Mouse (Mus musculus) large intestine, adult 2 months (tissue): ENCODE data around the gene Pde1c. TPM values are rescaled to one million over a fixed set of nuclear protein-coding genes. Genes with fewer than 3 reads are reported as not detected.

Experiments used
- polyA plus RNA-seq: library from polyadenylated mRNA; depleted of rRNA; stranded (reverse); fragments of >200 nt; gene quantifications from 2 replicates; pipeline ENCODE4 v1.2.3, GENCODE M21; 2012; rRNA removed

Pde1c gene
- polyA plus RNA-seq, 1 experiment = 0.36 TPM

Other genes with a start within 250 kb of the Pde1c start
- 5.8 and 8.8 TPM in 2 replicates for gene Lsm5, start 135.6 kb upstream of the Pde1c start, polyA plus RNA-seq
- gene Avl9, start 145.8 kb upstream of the Pde1c start, polyA plus RNA-seq = 4.2 and 7.7 TPM in 2 replicates
- 6.1 and 7.0 TPM in 2 replicates for gene Kbtbd2, start 228.7 kb upstream of the Pde1c start, polyA plus RNA-seq